8 mouse cellular contexts compared by ENCODE assay signal in the genomic region with DNA sequence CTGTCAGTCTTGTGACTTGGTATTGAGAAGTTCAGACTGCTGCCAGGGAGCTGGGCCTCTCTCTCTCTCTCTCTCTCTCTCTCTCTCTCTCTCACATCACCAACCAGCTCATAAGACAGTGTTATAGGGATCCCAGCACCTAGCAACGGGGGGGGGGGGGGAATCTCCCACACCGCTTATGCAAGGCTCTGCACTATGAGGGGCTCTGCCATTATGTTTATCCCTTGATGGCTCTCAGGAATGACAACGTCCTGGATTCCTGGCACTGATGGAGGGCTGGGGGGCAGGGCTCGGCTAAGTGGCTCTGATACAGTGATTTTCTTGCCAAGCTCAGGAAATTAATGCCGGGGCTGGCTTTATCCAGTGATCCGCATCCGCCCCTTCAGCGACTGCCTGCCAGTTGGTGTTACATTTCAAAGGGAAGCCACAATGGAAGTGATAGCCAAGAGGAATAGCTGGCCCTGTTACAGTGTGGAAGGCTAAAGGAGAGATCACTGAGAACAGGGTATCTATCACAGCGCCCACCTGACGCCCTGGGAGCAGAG. TPM values are rescaled to one million over a fixed set of nuclear protein-coding genes. Genes with fewer than 3 reads are reported as not detected.
DNase-seq lines count a peak whose midpoint lies in the region; ATAC-seq and TF ChIP-seq lines count a peak whose summit lies in the region.

No protein-coding gene starts in this region.

- H3K4me2 ChIP-seq in heart, embryonic 14.5 days (ENCODE audit: low read length): peak overlapping the region; percentile 46
- H3K4me2 ChIP-seq in forebrain, embryonic 13.5 days: peak overlapping the region; percentile 47
- peak overlapping the region; percentile 34 for H3K4me2 ChIP-seq in neural tube, embryonic 13.5 days

- intact Hi-C loops in heart, adult 2 months (cut with DNase I): no loop called here
- intact Hi-C loops in left cerebral cortex, postnatal 14 days (cut with DNase I): no loop called here

- ATAC-seq in heart, embryonic 14.5 days (ENCODE audit: insufficient number of reproducible peaks, insufficient read depth, low FRiP score, low read depth): 0 out of 2 replicates have a peak, but pooled peaks have one; percentile 23
- ATAC-seq in forebrain, embryonic 13.5 days: peak; percentile 88
- peak; percentile 81 for ATAC-seq in neural tube, embryonic 13.5 days (ENCODE audit: low read depth)
- no peak for ATAC-seq in monocyte, adult 5-6 weeks (replicated peaks; ENCODE audit: insufficient number of reproducible peaks, low FRiP score, low TSS enrichment, poor library complexity, severe bottlenecking)

- DNase-seq in heart, adult 2 months: no peak
- DNase-seq in kidney, adult 18-20 months: peak; percentile 85
- peak; percentile 67 to 78 for DNase-seq in left cerebral cortex, postnatal 14 days (ENCODE audit: low spot score in 2 of 2)
- DNase-seq in adrenal gland, adult 8-10 months: no peak

- H3K79me2 ChIP-seq in heart, adult 2 months (replicated peaks; ENCODE audit: control insufficient read depth, insufficient read depth, low read length): no peaks in the 10 kb centered on the region

- no peak for TF ChIP-seq EP300 in heart, adult 2 months (IDR thresholded peaks at IDR 0.05; ENCODE audit: insufficient read depth, low read depth, low read length)

- peaks cover 15 to 31% of the 10 kb centered on the region in 2 experiments for H3K4me1 ChIP-seq in heart, embryonic 14.5 days (ENCODE audit: control insufficient read depth in 2 of 2, insufficient read depth in 2 of 2, low read length in 2 of 2)
- no peaks in the 10 kb centered on the region for H3K4me1 ChIP-seq in heart, adult 2 months (ENCODE audit: control insufficient read depth, insufficient read depth, low read length)
- peaks cover 42% of the 10 kb centered on the region for H3K4me1 ChIP-seq in forebrain, embryonic 13.5 days
- peaks cover 45% of the 10 kb centered on the region for H3K4me1 ChIP-seq in neural tube, embryonic 13.5 days (replicated peaks)

- no peak overlapping the region for H3K9ac ChIP-seq in heart, embryonic 14.5 days (ENCODE audit: low read length)
- H3K9ac ChIP-seq in heart, adult 2 months (ENCODE audit: low read depth, low read length): no peak overlapping the region
- H3K9ac ChIP-seq in forebrain, embryonic 13.5 days: peak overlapping the region; percentile 31; the same call in 1 of the 2 replicates
- H3K9ac ChIP-seq in neural tube, embryonic 13.5 days: peak overlapping the region; percentile 41; the same call in 1 of the 2 replicates

- TF ChIP-seq CTCF in heart, adult 2 months (IDR thresholded peaks at IDR 0.05): no peak

- H3K9me3 ChIP-seq in heart, embryonic 14.5 days (ENCODE audit: control insufficient read depth, low read length): no peaks in the 10 kb centered on the region
- no peaks in the 10 kb centered on the region for H3K9me3 ChIP-seq in forebrain, embryonic 13.5 days (replicated peaks)
- no peaks in the 10 kb centered on the region for H3K9me3 ChIP-seq in neural tube, embryonic 13.5 days

- 3% methylated on average over 10 of the region's 10 CpGs for WGBS in heart, embryonic 14.5 days
- 6% methylated on average over 10 of the region's 10 CpGs for WGBS in heart, adult 2 months
- under 1% methylated on average over 10 of the region's 10 CpGs for WGBS in forebrain, embryonic 13.5 days
- WGBS in neural tube, embryonic 13.5 days: 3% methylated on average over 10 of the region's 10 CpGs

- no peak for TF ChIP-seq POLR2A in heart, adult 2 months (IDR thresholded peaks at IDR 0.05; ENCODE audit: insufficient read depth, low read depth, low read length)

- H3K36me3 ChIP-seq in heart, embryonic 14.5 days (ENCODE audit: control insufficient read depth, insufficient read depth, low read length): no peaks in the 10 kb centered on the region
- H3K36me3 ChIP-seq in heart, adult 2 months (ENCODE audit: control insufficient read depth, insufficient read depth, low read length): no peaks in the 10 kb centered on the region
- H3K36me3 ChIP-seq in forebrain, embryonic 13.5 days (ENCODE audit: poor library complexity, severe bottlenecking): no peaks in the 10 kb centered on the region
- no peaks in the 10 kb centered on the region for H3K36me3 ChIP-seq in neural tube, embryonic 13.5 days

- H3K27me3 ChIP-seq in heart, embryonic 14.5 days (ENCODE audit: control insufficient read depth, insufficient read depth, low read length): peaks cover 20% of the 10 kb centered on the region
- H3K27me3 ChIP-seq in heart, adult 2 months (ENCODE audit: control insufficient read depth, insufficient read depth, low read length): 0 out of 2 replicates have a peak, but pooled peaks cover 2% of the 10 kb centered on the region
- H3K27me3 ChIP-seq in forebrain, embryonic 13.5 days: no peaks in the 10 kb centered on the region
- H3K27me3 ChIP-seq in neural tube, embryonic 13.5 days: 0 out of 2 replicates have a peak, but pooled peaks cover 4% of the 10 kb centered on the region

- no peak overlapping the region for H3K27ac ChIP-seq in heart, embryonic 14.5 days (replicated peaks in 1 of 2; ENCODE audit: control insufficient read depth in 1 of 2, insufficient read depth in 1 of 2, low read depth in 2 of 2, low read length in 2 of 2)
- no peak overlapping the region for H3K27ac ChIP-seq in heart, adult 2 months
- peak overlapping the region; percentile 85 for H3K27ac ChIP-seq in forebrain, embryonic 13.5 days
- peak overlapping the region; percentile 59 for H3K27ac ChIP-seq in neural tube, embryonic 13.5 days (replicated peaks)

- no peak overlapping the region for H3K4me3 ChIP-seq in heart, embryonic 14.5 days (ENCODE audit: control insufficient read depth in 1 of 2, insufficient read depth in 1 of 2, low read depth in 1 of 2, low read length in 2 of 2)
- H3K4me3 ChIP-seq in heart, adult 2 months: no peak overlapping the region
- H3K4me3 ChIP-seq in forebrain, embryonic 13.5 days: peak overlapping the region; percentile 15
- H3K4me3 ChIP-seq in neural tube, embryonic 13.5 days: no peak overlapping the region

RNA-seq across cellular contexts. Expression of a gene that starts 38.7 kb away (rescaled TPM):
- 2.4 and 3.1 TPM in 2 replicates for polyA plus RNA-seq in heart, embryonic 14.5 days (2014; fragmentation: Nextera tagmentation; extraction: Ambion mirVana)
- 1 to 10 TPM in 1 of 2 experiments, under 1 TPM in 1; 0.80 to 1.4 TPM for total RNA-seq in heart, adult 2 months (2021)
- 0.76 and 1.00 TPM in 2 replicates for polyA plus RNA-seq in heart, adult 2 months (2012; rRNA removed)
- polyA plus RNA-seq in forebrain, embryonic 13.5 days (2015; fragmentation: Nextera tagmentation; extraction: Ambion mirVana): 0.88 and 0.91 TPM in 2 replicates
- 10 to 100 TPM; 73.7 to 87.9 TPM for total RNA-seq in left cerebral cortex, postnatal 14 days (2021)
- polyA plus RNA-seq in neural tube, embryonic 13.5 days (2015; fragmentation: Nextera tagmentation; extraction: Ambion mirVana): 1.2 and 1.7 TPM in 2 replicates
- 1 to 10 TPM in 2 of 4 experiments, under 1 TPM in 2; 0.59 to 1.4 (median 1.1) TPM for total RNA-seq in adrenal gland, adult 8-10 months (2022)
- not detected in 3 replicates for total RNA-seq in monocyte, adult 5-6 weeks (2017)

Comparison
In these comparisons a context has a peak if more than half of its experiments do, and no peak if none do; other contexts are left out.
1. H3K27ac ChIP-seq: peak in forebrain, embryonic 13.5 days (single experiment) and neural tube, embryonic 13.5 days (single experiment); none in heart, embryonic 14.5 days (0 of 2) and heart, adult 2 months (single experiment).
2. H3K9ac ChIP-seq: peak in forebrain, embryonic 13.5 days (single experiment) and neural tube, embryonic 13.5 days (single experiment); none in heart, embryonic 14.5 days (single experiment) and heart, adult 2 months (single experiment).
3. DNase-seq: peak in kidney, adult 18-20 months (single experiment) and left cerebral cortex, postnatal 14 days (2 of 2); none in heart, adult 2 months (0 of 2) and adrenal gland, adult 8-10 months (single experiment).
4. RNA of a gene that starts 38.7 kb away (total RNA-seq): 73.7 to 87.9 TPM in left cerebral cortex, postnatal 14 days; 0.80 to 1.4 TPM in heart, adult 2 months, 0.59 to 1.4 TPM in adrenal gland, adult 8-10 months and not detected in monocyte, adult 5-6 weeks; every median in the first group is over 10 times any median in the second.
5. Peak in every context shown above with its lines, with median percentiles within 50 percentile points of each other: H3K4me2 ChIP-seq.